Mouse (Mus musculus): ENCODE measurements around the gene Sema4a.

The Sema4a gene

DNA sequence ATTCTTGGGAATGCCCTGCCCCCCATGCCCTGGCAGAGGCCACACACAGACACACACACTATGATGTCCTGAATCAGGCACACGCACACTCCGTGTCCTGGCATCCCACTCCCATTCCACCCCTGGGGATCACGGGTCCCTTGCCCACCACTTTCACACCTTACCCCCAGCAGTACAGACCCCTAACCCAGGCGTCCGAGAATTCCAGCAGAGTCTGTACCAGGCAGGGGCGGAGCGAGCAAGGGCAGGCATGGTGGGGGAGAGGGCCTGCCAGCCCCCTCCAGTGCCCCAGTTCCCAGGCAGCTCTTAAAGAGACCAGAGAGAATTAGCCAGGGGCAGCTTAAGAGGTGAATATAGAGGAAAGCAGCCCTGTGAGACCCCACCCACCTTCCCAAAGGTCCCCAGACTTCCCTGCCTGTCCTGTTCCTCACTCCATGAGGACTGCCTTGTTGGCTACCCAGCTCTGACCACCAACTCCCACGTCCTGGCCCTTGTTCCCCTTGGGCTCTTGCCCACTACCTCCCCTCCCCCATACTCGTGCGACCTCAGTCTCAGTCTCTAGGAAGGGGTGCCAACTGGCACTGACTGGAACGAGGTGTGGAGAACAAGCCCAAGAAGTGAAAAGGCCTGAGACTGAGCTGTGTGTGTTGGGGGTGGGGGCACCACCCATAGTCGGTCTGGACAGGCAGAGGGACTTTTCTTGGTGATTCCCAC lies at the start of gene Sema4a:
Gene Sema4a (minus strand): TSS at position 200 of the 714 bp plus-strand sequence.
- DNase-seq = no peak

DNA sequence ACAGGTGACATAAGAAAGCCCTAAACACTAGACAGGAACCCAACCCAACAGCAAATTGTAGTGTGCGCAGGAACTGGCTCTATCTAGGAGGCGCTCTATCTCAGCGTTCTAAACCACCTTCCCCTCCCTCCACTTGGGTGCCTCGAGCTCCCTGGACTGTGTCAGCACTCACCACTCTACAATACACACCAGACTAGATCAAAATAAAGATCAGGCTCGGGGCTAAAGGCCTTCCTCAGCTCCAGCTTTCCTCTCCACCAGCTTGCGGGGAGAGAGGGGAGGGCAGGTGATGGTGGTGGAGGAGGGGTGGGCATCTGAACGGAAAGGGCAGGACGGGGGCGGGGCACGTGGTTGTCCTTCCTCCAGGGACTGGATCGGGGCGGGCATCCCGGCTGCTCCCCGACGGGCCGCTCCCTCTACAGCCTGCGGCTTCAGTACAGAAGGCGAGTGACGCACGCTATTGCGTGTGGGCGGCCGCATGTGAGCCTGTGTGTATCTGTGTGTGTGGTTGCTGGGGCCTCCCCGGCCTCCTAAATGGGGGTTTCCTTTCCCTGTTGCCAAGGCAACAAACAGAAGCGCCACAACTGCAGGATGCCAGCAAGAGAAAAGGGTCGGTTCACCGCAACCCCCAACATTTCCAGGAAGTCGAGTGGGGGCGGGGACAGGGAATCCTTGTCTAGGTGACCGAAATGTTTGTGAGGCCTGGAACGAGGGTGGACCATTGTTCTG lies 48.9 kb upstream of the Sema4a start, which contains the start of gene Lmna:
Gene Lmna (minus strand): TSS at position 265 of the 729 bp plus-strand sequence.
- DNase-seq = peak; percentile 95

DNA sequence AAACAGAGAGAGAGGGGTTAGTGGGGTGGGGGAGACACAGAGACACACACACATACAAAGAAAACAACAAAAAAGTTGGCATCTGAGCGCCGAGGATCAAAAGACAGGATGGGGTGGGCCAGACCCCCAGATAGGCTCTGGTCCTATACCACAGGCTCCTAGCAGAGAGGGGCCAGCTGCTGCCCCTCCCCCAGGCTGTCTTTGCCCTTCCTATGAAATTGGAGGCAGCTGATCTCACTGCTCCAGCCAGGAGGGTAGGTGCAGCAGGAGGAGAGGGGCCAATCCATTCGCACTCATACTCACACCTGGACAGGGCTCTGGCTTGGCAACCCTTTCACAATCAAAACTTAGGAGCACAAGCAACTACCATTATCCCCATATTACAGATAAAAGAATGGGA lies 48.3 kb upstream of the Sema4a start:
- DNase-seq = no peak

DNA sequence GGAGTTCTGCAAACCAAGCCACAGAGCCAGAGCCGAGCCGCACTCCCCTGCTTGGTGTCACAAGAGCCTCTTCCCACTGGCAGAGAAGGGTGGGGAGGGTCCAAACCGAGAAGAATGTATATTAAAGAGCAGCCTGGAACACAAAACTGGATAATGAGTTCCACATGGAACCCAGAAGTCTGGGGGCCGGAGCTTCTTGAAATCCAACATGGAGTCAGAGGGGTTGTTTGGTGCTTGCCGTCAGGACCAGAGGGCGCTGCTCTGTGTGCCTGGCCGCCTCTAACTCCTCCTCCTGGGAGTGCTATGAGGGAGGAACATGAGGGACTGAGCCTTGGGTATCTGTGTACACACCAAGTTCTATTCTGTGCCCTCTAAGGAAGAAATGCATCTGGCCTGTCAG lies 44.8 kb upstream of the Sema4a start:
- no peak for DNase-seq

DNA sequence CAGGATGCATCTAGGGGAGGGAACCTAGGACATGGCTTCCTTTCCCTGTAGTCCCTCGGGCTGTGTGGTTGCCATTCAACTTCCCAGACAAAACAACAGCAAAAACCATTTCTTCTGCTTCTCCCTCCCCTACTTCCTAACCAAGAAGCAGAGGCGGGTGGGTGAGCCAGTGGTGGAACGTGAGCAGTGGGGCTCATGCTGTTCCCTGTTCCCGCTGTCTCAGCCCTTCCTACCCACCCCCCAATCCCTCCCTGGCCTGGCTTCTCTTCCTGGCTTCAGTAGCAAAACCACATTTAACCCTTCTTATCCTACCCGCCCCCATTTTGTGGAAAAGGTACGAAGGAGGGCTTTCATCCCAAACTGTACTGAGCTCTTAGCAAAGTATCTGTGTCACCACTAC lies 44.1 kb upstream of the Sema4a start:
- DNase-seq = no peak

DNA sequence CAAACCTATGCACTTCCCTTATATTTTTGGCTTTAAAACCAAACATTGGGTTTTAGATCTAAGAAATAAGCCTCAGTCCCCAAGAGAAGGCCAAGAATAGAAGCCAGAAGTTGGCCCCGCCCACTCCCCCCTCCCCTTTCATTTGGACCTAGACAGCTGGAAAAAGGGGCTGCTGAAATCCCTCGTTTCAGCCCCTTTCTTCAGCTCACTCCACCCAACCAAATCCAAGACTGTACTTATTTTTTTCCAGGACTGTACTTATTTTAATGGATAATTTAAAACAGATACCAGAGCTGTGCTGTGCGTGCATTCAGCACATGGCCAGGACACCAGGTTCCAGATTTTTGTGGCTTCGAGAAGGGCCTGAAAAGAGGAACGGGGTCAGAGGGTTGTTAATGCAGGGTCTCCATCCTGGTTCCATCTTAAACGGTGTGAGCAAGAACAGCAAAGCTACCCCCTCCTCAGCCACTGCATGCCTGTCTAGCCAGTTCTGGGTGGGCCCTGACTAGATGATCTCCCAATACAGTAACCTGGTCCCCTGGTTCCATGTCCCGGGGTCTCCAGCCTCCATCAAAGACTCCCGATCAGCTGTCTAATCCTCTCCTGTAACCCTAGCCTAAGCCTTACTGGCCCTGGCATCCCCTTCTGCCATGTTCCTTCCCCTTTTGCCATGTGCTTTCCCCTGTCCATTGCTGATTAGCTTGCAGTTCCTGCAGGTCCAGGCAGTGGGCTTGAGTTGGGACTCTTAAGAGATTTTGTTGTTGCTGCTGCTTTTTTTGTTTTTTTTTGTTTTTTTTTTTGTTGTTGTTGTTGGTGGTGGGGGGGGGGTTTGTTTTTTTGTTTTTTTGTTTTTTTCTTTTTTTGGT lies 43.1 kb upstream of the Sema4a start:
- no peak for DNase-seq

DNA sequence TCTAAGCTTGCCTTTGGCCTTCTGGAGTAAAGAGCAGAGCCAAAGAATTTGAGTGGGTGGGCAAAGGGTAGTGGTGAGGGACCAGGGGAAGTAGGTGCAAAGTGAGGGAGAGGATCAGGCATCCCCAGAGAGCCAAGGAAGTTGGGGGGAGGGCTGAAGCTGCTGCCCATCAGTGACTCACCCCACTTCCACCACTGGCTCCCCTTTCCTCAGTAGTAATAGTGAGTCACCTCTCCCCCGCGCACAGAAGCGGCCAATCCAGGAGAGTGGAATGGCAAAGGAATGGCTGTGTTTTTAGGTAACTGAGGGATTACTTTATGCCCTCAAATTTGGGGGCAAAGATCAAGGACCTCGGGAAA lies 42.5 kb upstream of the Sema4a start:
- DNase-seq = no peak

DNA sequence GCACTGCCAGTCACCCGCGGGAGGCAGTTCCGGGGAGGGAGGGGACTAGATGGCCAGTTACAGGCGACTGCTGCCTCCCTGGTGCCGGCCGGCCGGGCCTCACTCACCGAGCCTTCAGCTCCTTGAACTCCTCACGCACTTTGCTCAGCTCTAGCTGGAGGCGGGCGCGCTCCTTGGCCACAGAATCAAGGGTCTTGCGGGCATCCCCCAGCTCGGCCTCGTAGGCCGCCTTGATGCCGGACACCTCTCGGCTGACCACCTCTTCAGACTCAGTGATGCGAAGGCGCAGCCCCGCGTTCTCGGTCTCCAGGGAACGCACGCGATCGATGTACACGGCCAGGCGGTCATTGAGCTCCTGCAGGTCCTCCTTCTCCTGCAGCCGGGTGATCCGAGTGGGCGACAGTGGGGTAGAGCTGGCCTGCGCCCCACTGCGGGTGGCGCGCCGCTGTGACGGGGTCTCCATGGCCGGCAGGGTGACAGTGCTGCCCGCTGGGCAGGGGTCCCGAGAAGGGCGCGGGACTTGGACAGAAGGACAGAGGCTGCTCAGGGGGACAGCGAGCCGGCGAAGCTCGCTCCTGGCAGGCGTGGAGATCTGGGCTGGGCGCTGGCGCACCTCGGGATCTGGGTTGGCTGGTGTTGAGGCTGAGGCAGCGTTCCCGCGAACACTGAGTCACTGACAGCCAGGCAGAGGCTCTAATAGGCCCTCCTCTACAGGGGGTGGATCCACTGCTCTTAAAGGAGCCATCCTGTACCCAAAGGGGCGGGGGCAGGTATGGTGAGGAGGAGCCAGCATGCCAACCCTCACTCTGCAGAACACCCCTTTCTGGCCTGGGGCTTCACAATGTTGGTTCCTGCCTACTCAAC lies 41.9 kb upstream of the Sema4a start:
- peak; percentile 94 for DNase-seq

DNA sequence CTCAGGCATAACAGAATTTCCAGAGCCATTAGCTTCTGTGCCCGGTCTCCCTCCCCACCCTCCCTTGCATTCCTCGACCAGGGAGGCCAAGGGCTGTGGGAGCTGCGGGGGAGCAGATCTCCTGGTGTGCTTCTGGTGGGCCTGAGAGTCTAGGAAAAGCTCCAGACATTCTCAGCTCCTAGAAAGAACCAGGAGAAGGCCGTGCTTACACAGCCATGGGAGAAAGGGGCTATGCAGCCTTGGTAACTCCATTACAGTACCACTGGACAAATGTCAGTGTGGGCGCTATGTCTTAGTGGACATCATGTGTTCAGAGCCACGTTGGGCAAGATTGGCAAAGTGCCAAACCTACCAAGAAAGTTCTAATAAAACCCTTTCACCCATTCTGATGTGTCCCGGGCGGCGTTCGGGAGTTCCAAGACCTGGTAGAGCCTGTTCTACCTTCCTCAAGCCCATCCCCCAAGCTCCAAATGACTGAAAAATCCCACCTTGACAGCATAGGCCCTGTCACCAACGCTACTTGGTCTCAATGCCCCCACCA lies 41.1 kb upstream of the Sema4a start:
- DNase-seq = peak; percentile 67

DNA sequence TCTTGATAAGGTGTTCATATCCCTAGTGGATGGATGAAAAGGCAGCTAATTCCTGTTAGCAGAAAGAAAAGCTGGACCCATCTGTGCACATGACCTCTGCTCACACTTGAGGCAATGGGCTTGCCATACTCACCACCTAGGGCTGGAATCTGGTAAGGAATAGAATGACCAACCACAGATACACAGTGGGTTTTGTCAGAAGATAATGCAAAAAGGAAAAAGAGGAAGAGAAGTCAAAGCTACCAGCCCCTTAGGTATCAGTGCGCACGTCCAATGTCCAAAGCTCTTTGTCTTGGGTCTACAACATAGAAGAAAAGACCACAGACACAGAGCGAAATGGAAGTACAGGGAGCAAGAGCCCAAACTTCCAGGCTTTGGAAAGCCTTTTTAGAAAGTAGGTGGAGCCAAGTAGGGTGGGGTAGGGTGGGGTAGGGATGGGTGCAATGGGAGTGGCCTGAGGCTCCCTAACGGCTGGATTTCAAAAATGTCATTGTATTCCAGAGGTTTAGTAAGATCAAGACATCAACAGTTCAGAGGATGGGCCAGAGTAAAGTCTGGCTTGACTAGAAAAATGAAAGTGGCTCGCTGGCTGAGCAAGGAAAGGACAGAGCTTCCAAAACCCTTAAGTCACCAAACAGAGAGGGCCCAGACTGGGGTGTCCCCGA lies 40.5 kb upstream of the Sema4a start:
- no peak for DNase-seq

DNA sequence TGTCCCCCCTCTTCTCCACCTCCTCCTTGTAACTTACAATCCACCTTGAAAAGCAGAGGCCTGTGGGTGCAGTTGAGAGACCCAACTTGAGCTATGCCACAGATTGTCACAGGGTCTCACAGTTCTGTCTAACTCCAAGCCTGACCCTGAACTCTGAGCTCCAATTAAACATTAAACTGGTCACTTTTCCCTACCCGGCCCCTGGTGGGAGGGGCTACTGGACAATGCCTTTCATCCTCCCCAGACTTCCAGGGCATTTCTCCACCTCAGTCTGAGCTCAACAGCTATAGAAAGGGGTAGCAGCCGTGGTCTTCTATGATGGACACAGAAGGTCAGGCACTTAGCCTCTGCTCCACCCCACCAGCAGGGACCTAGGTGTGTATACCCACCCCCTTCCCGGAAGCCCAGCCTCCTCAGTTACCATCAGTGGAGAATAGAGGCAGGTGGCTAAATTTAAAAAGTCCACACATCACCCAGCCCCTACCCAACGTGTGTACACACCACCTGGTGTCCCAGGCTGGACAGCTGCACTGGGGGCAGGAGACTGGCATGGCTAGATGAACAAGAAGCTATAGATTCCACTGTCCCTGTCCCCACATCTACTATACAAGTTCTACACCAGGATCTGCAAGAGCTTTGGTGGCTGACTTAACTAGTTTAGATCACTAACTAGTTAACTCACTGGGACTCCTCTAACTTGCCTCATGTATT lies 39.8 kb upstream of the Sema4a start:
- no peak for DNase-seq

DNA sequence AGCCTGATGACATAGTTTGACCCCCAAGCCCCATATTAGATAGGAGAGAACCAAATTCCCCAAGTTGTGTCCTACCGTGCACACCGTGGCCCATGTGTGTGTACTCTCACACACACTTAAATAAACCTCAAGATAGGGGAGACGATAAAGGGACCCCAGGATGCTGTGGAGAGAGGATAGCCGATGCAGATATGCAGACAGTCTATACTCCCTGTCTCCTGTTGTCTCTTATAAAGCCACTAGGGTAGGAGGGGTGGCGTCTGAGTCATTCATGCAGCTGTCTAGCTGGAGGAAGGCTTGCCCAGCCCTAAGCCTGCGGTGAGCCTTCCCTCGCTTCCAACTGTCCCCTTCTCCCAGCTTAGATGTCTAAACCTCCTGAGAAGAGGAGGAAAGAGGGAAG lies 39.1 kb upstream of the Sema4a start:
- no peak for DNase-seq

DNA sequence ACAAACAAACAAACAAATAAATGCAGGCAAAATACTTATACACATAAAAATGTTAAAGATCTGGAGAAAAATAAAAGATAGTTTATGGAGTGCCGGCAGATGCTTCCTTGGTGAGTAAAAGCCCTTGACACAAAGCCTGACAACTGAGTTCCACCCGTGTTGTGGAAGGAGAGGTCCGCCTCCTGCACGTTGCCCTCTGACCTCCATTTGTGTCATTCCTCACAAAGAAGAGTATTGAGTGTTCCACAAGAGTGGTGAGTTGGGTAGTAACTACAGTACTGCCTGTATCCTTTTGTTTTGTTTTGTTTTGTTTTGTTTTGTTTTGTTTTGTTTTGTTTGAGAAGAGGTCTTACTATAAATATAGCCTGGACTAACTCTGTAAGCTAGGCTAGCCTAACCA lies 38.6 kb upstream of the Sema4a start:
- DNase-seq = no peak

DNA sequence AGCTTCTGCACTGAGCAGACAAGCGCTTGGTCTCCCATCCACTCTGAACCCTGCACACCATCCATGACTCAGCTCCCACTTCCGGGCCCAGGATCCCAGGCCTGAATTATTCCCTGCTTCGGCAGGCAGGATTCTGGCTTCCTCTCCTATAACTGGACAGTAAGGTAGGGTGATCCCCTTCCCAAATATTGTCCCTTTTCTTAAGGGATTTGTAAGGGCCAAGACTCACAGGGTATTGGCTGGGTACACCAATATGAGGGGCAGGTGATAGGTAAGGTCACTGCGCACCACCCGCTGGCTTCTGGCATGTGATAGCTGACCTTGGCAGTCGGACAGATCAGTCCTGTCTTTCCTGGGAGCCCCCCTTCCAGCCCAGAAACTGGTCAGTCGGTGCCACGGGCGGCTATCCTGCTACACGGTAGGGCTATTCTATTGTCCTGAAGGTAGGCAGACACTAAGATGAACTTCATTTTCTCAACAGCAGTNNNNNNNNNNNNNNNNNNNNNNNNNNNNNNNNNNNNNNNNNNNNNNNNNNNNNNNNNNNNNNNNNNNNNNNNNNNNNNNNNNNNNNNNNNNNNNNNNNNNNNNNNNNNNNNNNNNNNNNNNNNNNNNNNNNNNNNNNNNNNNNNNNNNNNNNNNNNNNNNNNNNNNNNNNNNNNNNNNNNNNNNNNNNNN lies 34.9 kb upstream of the Sema4a start:
- DNase-seq = peak; percentile 49

DNA sequence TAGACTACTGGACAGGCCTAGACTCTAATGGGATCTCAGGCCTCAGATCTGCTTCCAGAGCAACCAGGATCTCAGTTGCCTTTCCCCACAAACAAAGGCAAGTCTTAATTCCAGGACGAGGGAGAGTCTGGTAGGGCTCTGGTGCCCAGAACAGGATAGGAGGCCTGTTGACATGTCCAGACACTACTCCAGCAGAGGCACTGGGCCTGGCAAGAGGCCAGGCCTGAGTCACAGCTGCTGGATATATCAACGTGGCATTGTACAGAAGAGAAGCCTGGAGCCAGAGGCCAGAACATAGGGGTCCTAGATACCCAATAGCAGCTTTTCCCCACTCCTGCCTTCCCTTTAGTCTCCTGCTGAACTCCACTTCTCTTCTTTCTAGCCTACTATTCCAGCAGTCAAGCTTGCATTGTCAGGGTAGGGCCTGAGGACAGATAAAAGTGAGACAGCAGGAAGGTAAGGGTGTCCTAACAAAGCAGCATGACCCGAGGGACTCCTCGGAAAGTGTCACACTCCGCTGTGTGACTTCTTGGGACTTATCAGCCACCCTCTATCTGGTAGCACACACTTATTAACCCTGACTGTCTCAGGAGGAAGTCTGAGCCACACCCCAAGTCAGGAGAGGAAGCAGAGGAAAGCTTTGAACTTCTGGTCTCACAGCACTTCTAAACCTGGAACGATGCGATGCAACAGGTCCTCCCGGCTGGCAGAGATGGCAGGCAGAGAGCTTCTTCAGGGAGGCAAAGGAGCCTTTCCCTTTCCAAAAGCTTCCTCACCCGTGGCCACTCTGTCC lies 34.0 kb upstream of the Sema4a start:
- DNase-seq = peak; percentile 46

DNA sequence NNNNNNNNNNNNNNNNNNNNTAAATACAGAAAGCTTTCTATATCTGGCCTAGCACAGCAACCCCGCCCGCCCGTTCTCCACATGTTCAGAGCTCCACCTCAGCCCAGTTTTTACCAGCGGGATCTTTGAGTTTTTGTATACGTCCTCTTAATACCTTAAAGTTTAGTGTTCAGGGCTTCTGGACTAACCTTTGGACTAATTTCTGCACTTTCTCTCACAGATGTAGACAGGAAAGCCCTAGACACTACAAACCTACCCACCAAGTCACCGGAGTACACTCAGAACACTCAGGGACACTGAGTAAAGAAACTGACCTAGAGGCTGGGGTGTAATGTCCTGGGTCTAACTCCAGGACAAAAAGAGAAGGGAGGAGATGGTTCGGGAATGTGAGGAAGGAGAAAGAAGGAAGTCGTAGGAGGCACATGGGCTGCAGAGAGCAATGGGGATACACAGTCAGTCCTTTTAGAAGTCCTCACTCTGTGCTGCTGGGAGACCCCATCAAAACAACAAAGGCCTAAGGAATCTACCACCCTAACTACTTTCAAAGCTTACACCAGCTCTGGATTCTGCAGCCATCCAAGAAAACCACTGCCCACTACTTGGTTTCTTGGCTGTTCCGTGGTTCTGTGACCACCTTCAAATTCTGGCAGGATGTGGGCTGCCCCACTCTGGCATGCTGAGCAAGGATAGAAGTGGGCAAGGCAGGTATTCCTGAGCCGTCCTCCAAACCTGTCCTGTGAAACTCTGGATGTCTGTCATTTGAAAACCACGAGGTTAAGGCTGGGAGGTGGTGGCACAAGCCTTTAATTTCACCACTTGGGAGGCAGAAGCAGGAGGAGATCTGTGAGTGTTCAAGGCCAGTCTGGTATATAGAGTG lies 33.0 kb upstream of the Sema4a start:
- DNase-seq = no peak

DNA sequence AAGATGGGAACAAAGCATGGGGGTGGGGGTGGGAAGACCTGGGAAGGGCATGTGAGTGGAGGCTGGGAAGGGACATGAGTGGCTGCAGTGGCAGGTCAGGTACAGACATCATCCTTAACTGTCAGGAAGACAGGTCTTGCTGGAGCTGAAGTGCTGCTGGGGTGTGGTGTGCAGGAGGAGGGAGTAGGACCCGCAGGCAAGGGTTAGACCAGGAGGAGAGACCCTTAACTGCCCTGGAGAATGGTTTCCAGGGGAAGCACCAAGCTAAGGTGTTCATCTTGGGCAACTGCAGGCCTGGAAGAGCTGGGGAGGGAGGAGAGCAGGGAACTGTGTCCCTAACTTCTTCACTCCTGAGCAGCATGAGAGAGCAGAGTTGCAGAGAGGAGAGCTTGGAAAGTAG lies 26.4 kb upstream of the Sema4a start:
- DNase-seq = no peak

DNA sequence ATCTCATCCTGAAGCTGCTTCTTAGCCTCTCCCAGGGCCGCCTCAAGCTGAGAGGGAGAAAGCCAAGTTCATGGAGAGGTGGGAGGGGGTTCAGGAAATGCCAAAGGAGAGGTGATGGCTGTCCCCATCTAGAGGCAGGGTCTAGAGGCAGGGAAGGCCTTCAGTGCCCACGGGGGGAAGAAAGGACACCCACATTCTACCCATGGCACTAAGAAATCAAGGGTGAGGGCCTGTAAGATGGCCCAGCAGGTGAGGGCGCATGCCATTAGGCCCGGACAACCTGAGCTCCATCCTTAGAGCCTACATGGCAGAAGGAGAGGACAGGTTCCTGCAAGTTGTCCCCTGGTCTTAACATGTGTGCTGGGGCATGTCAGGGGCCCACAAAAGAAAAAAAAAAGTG lies 25.9 kb upstream of the Sema4a start:
- no peak for DNase-seq

DNA sequence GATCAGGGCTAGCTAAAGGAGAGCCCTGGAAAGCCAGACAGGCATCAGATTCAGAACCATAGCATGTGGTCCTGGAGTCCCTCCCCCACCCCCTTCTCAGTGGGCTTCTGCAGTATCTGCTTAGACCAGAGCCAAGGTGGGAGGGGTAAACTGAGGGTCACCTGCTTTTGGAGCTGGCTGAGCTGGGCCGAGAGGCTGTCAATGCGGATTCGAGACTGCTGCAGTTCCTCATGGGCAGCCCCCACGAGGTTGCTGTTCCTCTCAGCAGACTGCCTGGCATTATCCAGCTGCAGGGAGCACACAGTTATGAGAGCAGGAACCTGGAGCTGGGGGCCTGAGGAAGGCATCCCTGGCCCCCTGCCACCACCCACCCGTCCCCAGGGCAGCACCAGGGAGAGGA lies 25.1 kb upstream of the Sema4a start:
- DNase-seq = no peak
